Mouse (Mus musculus) myocyte (in vitro differentiated cells): ENCODE results near the gene Uqcrc1.

Source experiments
- MYOG ChIP-seq, 3 experiments: IDR thresholded peaks; one replicate each; pipeline ENCODE4 v1.6.1; 2011; ENCODE audit warnings: control low read depth in 2 of 3, low read depth in 2 of 3, mild to moderate bottlenecking in 2 of 3; ENCODE audit not compliant: insufficient read length in 2 of 3, control insufficient read depth in 1 of 3, insufficient read depth in 1 of 3
- POLR2A ChIP-seq: IDR thresholded peaks from one replicate; pipeline ENCODE4 v1.6.1; 2011; ENCODE audit warnings: low read depth, mild to moderate bottlenecking, control low read depth, moderate library complexity; ENCODE audit not compliant: insufficient read length
- SRF ChIP-seq: IDR thresholded peaks from one replicate; pipeline ENCODE4 v1.6.1; 2011; ENCODE audit warnings: low read depth; ENCODE audit not compliant: control insufficient read depth, insufficient read length
- TCF3 ChIP-seq: IDR thresholded peaks from one replicate; pipeline ENCODE4 v1.6.1; 2011; ENCODE audit warnings: low read depth, control low read depth; ENCODE audit not compliant: insufficient read length

DNA sequence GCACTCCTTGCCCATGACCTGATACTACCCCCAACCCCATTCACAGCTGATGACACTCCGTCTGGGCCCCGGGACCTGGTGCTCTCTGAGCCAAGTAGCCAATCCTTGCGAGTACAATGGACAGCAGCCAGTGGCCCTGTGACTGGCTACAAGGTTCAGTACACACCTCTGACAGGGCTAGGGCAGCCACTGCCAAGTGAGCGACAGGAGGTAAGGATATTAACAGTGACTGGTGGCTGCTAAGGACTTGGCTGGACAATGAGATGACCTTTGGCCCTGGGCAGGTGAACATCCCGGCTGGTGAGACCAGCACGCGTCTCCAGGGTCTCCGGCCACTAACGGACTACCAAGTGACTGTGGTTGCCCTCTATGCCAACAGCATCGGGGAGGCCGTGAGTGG lies 19.4 kb downstream of the Uqcrc1 start:
- TF ChIP-seq POLR2A (no peak), TCF3 (no peak), SRF (no peak), MYOG (IDR thresholded peaks at IDR 0.05; ENCODE audit: control insufficient read depth in 1 of 3, insufficient read depth in 1 of 3, insufficient read length in 2 of 3, low read depth in 2 of 3) (no peak)
